Mouse (Mus musculus): ENCODE data around the gene Sim2.

DNA sequence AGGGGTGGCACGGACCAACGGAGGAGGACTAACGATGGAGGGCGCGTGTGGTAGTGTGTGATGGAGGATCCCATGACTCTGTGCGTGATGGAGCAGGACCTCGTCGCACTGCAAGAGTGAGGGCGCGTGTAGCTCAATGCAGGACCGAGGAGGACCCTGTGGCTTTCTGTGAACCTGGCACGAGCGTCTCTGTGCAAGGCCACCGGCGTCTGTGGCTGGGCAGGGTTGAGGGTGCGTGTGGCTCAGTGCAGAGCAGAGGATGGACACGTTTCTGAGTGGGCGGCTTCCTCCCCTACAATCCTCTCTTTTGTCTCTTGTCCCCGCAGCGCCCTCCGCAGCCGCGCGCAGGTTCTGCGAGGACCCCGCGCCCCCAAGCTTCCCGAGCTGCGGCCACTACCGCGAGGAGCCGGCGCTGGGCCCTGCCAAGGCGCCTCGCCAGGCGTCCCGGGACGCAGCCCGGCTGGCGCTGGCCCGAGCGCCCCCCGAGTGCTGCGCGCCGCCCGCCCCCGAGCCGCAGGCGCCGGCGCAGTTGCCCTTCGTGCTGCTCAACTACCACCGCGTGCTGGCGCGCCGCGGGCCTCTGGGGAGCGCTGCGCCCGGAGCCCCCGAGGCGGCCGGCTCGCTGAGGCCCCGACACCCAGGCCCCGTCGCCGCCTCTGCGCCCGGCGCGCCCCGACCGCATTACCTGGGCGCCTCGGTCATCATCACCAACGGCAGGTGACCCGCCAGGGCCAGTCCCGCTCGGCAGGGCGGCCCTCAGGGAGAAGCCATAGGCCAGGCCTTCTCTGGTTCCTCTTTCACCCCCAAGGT is 40.6 kb downstream of the Sim2 start:
- no peak for TF ChIP-seq EP300 (IDR thresholded peaks at IDR 0.05; ENCODE audit: low read depth)
- TF ChIP-seq CTCF (IDR thresholded peaks at IDR 0.05; ENCODE audit: low read depth): no peak

Data from heart, postnatal 0 days (tissue).